Mouse (Mus musculus) left cerebral cortex, postnatal 14 days (tissue): Measurements from ENCODE around the gene Cflar. TPM values are rescaled to one million over a fixed set of nuclear protein-coding genes. Genes with fewer than 3 reads are reported as not detected.
"Not testable (repeated sequence)": the region's sequence is repeated elsewhere in the genome, so short reads cannot be mapped to it uniquely, and the experiment has no call there.

Experiments
- DNase-seq, 2 experiments: peaks; one replicate each; pipeline ENCODE4 v3.0.0; 2021 to 2022; ENCODE audit warnings: low spot score in 2 of 2, mixed read lengths in 1 of 2
- intact Hi-C: fragments of 180-260 bp; cut with DNase I; formaldehyde crosslinking; loops from one replicate; pipeline ENCODE4 v1.15.1; 2025
- long read RNA-seq, 2 experiments: library from polyadenylated mRNA; stranded (forward); transcript quantifications; one replicate each; pipeline ENCODE4 v2.0.0; 2021
- total RNA-seq, 2 experiments: library from RNA; stranded (reverse); gene quantifications; 2 replicates each; pipeline ENCODE4 v1.2.3; 2021

Gene Cflar
- 10 to 100 TPM; 24.0 to 24.5 TPM for total RNA-seq
- long read RNA-seq, experiment 1, partial matches to known transcripts, result 2 of 12 reads
- long read RNA-seq, experiment 1, other reads (novel, unspliced or antisense), result 3 of 12 reads
- long read RNA-seq, experiment 2, transcript Cflar-213 (1 exons, 3,677 nt), result major isoform, 6 of 10 reads
- long read RNA-seq, experiment 2, partial matches to known transcripts, result 0 of 10 reads
- long read RNA-seq, experiment 2, other reads (novel, unspliced or antisense), result 2 of 10 reads

DNA sequence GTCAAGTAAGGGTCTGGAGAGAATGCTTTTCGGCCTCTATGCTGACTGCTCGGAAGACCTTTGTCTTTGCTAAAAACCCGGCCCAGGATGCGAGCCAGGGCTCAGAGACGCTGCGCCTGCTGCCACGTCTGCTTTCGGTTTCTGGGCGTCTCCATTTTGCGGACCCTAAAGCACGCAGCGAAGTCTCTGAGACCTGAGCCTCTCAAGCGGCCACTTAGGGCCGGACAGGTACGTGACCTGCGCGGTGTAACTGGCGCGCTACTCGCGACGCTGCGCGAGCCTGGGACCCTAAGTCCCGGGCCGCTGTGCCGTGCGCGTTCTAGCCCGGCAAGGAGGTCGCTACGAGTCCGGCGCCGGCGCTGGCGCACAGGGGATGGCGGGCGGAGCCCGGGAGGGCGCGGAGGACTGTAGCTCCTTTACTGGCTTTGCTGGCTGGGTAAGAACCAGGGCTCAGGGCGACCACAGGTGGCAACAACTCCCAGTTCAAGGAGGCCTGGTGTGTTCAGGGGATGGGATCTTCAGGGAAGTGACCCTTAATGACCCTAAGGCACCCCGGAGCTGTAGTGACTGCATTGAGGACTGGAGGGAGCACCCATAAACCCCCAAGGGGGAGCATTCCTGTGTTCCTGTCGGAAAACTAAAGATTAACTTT, at the start of gene Cflar:
Gene Cflar, plus strand, starts transcription at position 144 of the 652 bp plus-strand sequence.
- DNase-seq, result peak; percentile 38 to 48
- intact Hi-C loops, result loop anchor here (2.0 kb wide), 1 partner anchor 25 kb away; no protein-coding TSS in a partner anchor

DNA sequence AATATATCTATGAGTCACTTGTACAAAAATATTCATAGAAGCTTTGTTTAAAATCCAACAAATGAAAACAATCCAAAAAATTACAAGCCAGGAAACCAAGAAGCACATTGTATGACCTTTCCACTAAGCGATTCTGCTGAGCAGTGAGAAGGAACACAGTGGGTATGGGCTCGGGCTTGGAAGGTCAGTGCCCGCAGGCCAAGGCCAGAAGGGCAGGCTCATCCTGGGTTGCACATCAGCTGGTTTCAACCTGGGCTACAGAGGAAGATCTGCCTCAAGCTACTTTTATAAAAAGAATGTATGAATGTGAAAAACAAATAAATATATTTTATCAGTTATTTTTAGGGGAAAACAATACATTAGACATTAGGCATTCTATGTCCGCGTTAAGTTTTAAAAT, 48.6 kb upstream of the Cflar start:
- intact Hi-C loops, DNase-seq: not testable (repeated sequence)

DNA sequence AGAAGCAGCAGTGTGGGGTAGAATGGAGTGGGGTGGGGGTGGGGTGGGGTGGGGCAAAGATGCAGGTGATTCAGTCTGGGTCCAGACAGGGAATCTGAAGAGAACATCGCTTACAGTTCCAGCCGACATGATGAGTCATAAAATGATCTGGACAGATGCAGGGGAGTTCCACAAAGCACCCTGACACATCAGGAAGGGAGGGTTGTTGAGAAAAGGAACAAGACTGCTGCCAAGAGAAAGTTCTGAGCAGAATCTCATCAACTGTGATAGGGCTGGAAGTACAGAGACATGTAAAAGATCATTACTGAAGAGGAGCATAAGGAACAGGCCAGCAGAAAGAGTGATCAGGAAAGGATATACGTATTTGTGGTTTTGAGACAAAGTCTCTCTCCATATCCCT, 47.9 kb upstream of the Cflar start:
- DNase-seq, intact Hi-C loops: not testable (repeated sequence)

DNA sequence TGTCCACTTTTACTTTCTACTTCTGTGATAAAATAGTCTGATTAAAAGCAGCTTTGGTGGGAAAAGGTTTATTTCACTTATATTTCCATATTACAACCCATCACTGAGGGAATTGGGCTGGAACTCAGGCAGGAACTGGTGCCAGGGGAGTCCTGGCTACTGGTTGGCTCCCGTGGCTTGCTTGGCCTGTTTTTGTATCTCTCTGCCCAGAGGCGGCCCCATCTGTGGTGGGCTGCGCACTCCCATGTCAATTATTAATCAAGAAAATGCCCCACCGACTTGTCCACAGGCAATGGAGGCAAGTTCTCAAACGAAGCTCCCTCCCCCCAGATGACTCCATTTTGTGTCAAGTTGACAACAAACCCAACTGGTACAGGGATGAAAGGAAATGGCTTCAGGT, 43.1 kb upstream of the Cflar start:
- no peak for DNase-seq
- intact Hi-C loops, result no loop called here

DNA sequence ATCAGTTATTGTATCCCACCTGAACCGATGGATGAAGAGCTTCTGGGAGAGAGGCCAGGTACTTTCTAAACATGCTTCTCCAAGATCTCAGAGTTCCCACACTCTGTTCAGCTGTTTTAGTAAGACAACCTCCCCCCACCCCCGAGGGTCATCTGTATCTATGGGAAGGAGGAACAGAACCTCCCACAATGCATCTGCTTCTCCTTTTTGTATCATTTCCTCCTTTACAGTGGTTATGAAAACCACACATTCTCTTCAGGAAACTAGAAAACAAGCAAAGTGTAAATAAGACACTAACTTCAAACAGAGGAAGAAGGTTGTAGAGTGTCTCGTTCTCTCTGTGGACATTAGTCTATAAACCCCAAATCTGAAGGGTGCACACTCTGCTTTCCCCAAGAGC, 41.7 kb upstream of the Cflar start:
- intact Hi-C loops, result loop anchor here (2.0 to 10.0 kb wide), 2 partner anchors 85 to 193 kb away; partner anchors contain the start of genes Fam126b and Ndufb3
- not testable (repeated sequence) for DNase-seq

DNA sequence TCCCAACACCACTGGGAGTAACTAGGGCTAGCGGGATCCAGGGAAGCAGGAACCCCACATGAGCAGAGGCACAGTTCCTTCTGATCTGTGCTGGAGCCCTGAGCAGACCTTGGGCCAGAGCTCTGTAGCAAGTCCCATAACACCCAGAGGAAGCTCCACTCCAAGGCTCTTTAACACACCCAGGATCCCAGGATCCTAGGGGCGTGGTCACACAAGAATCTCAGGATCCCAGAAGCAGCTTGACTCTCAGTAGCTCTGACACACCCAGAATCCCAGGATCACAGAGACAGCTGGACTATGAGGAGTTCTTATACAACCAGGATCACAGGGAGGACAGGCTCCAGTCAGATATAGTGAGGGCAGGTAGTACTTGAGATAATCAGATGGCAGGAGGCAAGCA, 39.2 kb upstream of the Cflar start:
- DNase-seq, result no peak
- intact Hi-C loops, result loop anchor here (10.0 kb wide), 1 partner anchor 87 kb away; the partner anchor contains the start of genes Fam126b and Ndufb3

- DNase-seq, result no peak
- intact Hi-C loops, result loop anchor here (10.0 kb wide), 1 partner anchor 90 kb away; the partner anchor contains the start of genes Fam126b and Ndufb3
These were observed 36.3 kb upstream of the Cflar start for GRCm38 (mm10) chr1:58675011-58675410.

GRCm38 (mm10) chr1:58677575-58677974, 33.7 kb upstream of the Cflar start:
- DNase-seq, result peak; percentile 23 to 28
- intact Hi-C loops, result loop anchor here (10.0 kb wide), 1 partner anchor 93 kb away; the partner anchor contains the start of genes Fam126b and Ndufb3

DNA sequence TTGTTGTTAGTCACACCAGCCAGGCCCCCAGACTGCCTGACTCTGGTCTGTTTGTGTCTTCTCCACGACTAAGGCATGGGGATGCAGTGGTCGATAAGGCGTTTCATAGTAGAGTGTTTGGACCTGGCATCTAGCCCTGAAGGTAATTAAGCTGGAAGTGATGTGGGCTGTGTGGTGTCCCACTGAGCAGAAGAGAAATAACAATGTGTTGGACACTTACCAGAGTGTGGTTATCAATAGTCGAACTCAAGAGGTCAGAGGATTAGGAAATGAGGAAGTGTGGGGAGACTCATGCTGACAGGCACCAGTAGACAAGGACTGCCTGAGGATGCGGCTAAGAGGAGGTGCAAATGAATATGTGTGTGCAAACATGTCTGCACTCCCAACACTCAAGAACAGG, 32.9 kb upstream of the Cflar start:
- not testable (repeated sequence) for DNase-seq
- intact Hi-C loops, result loop anchor here (10.0 kb wide), 1 partner anchor 94 kb away; the partner anchor contains the start of genes Fam126b and Ndufb3

GRCm38 (mm10) chr1:58689426-58689825, 21.9 kb upstream of the Cflar start:
- no peak for DNase-seq

GRCm38 (mm10) chr1:58690006-58690744, 21.1 kb upstream of the Cflar start:
- no peak for DNase-seq
- intact Hi-C loops, result loop anchor here (10.0 kb wide), 1 partner anchor 215 kb away; no protein-coding TSS in a partner anchor

More at GRCm38 (mm10) chr1:58689426-58689825, 21.9 kb upstream of the Cflar start:
- intact Hi-C loops, result no loop called here

DNA sequence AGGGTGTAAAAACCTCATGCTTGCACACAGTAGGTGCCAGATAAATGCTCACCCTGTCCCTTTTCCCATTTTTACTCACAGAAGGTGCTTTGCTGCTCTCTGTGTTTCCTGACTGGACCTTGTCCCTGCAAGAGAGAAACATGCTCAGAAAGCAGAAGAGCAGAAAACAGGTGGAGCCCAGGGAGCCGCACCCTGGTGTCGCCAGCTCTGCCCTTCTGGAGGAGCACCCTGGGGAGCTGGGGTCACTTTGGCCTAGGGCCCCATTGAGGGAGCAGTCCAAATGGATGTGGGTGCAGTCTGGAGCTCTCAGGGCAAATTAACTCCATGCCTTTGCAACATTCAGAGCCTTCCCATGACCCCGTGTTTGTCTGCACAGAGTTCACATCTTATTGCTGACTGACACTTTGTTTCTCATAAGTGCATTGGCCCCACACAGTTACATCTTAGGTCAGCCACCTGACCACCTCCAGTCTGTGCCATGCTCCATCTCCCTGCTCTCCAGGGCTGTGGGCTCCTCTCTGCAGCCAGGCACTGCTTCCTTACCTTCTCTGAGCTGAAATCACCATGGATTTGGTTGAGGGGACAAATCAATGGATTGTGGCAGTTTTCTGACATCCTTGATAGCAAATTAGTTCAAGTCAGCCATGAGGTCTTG, 20.3 kb upstream of the Cflar start:
- not testable (repeated sequence) for DNase-seq
- intact Hi-C loops, result loop anchor here (10.0 kb wide), 1 partner anchor 216 kb away; no protein-coding TSS in a partner anchor

DNA sequence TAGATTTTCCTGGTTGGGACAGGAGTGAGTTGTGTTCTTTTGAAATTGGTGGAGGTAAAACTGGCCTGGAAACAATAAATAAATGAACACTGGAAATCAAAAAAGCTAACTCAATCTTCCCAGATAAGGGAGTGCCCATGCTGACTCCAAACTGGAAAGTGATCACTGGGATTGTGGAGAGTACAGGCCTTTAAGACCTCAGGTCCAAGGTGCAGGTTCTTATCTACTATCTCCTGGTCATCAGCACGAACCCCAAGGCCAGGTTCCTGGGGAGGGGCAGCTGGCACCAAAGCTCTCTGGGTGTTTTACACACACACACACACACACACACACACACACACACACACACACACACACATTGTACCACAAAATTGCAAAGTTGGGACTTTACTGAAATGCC, 19.6 kb upstream of the Cflar start:
- not testable (repeated sequence) for DNase-seq
- intact Hi-C loops, result loop anchor here (10.0 kb wide), 1 partner anchor 217 kb away; no protein-coding TSS in a partner anchor

DNA sequence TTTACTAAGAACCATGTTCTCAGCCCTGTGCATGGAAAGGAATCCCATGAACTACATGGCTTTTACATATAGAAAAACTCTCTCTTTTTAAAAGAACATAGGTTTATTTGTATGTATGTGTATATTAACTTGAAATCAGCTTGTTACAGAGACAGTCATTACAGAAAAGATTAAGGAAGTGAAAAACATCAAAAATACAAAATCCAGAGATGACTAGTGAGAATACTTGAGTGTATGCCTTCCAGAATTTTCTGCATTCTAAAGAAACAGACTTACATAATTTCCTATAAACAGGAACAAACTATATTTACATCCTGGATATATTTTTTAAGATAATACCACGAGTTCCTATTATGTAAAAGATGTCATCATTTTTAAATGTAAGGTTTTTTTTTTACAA, 17.6 kb upstream of the Cflar start:
- no peak for DNase-seq
- intact Hi-C loops, result loop anchor here (10.0 kb wide), 1 partner anchor 219 kb away; no protein-coding TSS in a partner anchor

- not testable (repeated sequence) for DNase-seq
- intact Hi-C loops, result loop anchor here (2.0 to 10.0 kb wide), 2 partner anchors 201 to 221 kb away; no protein-coding TSS in a partner anchor
These were observed 15.5 kb upstream of the Cflar start, which contains the start of gene Als2cr12 for GRCm38 (mm10) chr1:58695810-58696209. TSS of gene Als2cr12 (minus strand) at chr1:58695989.

- intact Hi-C loops, result loop anchor here (2.0 to 10.0 kb wide), 2 partner anchors 199 to 223 kb away; no protein-coding TSS in a partner anchor
- peak; percentile 55 to 56 for DNase-seq
These were observed 13.7 kb upstream of the Cflar start for GRCm38 (mm10) chr1:58697607-58698006.

DNA sequence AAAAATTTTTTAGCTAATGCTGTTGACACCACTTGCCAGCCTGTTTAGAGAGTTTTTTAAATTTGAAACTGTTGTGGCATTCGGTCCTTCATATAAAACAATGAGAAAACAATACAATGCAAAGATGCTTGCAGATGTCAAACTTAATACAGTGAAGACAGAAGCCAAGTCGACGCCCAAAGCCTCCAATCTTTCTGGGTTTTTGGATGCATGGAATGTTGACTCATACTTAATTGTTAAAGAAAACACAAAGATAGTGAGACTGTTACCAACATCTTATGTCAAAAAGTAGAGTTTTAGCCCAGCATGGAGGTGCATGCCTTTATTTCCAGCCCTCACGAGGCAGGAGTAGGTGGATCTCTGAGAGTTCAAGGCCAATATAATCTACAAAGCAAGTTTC, 12.5 kb upstream of the Cflar start:
- DNase-seq, result no peak
- intact Hi-C loops, result loop anchor here (10.0 kb wide), 1 partner anchor 224 kb away; no protein-coding TSS in a partner anchor

GRCm38 (mm10) chr1:58699988-58700387, 11.3 kb upstream of the Cflar start:
- DNase-seq, result no peak
- intact Hi-C loops, result loop anchor here (10.0 kb wide), 1 partner anchor 225 kb away; no protein-coding TSS in a partner anchor
